In genomic region chr12:113168031-113168536, GRCm38 (mm10) we compare ENCODE assay signal across 13 mouse cellular contexts. TPM values are rescaled to one million over a fixed set of nuclear protein-coding genes. Genes with fewer than 3 reads are reported as not detected.
DNase-seq lines count a peak whose midpoint lies in the region; ATAC-seq lines count a peak whose summit lies in the region.
"Had no signal": no experiment of that assay in that cellular context is flagged by ENCODE, and none has a peak within 500 bp of the region (broad histone marks: within the 10 kb centered on the region; RNA-seq: fewer than 3 reads in every experiment).

No protein-coding gene starts in this region.

- peaks cover 25% of the 10 kb centered on the region for H3K36me3 ChIP-seq in hindbrain, embryonic 10.5 days
- H3K36me3 ChIP-seq: neural tube, embryonic 15.5 days had no signal

- H3K4me3 ChIP-seq in hindbrain, embryonic 10.5 days = no peak overlapping the region
- H3K4me3 ChIP-seq: embryonic facial prominence, embryonic 15.5 days; limb, embryonic 10.5 days; neural tube, embryonic 15.5 days had no signal

- H3K4me1 ChIP-seq in hindbrain, embryonic 10.5 days (replicated peaks) = peaks cover 7% of the 10 kb centered on the region; the same call in 1 of the 2 replicates
- H3K4me1 ChIP-seq: limb, embryonic 10.5 days had no signal

- peak; percentile 35 for DNase-seq in lung, postnatal 25 days (ENCODE audit: low spot score)
- no peak for DNase-seq in lung, postnatal 36 days
- DNase-seq in hindbrain, embryonic 10.5 days (ENCODE audit: low spot score) = no peak
- DNase-seq in right cerebral cortex, postnatal 25 days = no peak
- DNase-seq in layer of hippocampus, adult 9-10 months (ENCODE audit: low spot score) = no peak
- DNase-seq: adrenal gland, postnatal 10 days; cerebellum, adult 2 months had no signal

- H3K27me3 ChIP-seq in hindbrain, embryonic 10.5 days (ENCODE audit: insufficient read depth, poor library complexity, severe bottlenecking) = no peaks in the 10 kb centered on the region
- H3K27me3 ChIP-seq: embryonic facial prominence, embryonic 15.5 days; neural tube, embryonic 15.5 days had no signal

- no peak overlapping the region for H3K27ac ChIP-seq in hindbrain, embryonic 10.5 days
- H3K27ac ChIP-seq: embryonic facial prominence, embryonic 15.5 days; hindbrain, postnatal 0 days; limb, embryonic 10.5 days; neural tube, embryonic 15.5 days had no signal

- 86% methylated on average over 9 of the region's 9 CpGs for WGBS in hindbrain, embryonic 10.5 days

- peak; percentile 93 for ATAC-seq in inflammation-experienced regulatory T-cells, adult 6 months
- ATAC-seq in neutrophil, adult 5-6 weeks (ENCODE audit: extremely low read depth, insufficient number of reproducible peaks, low FRiP score, poor library complexity, severe bottlenecking) = peak; percentile 84
- ATAC-seq: hindbrain, postnatal 0 days had no signal

- H3K9me3 ChIP-seq in hindbrain, embryonic 10.5 days = no peaks in the 10 kb centered on the region
- H3K9me3 ChIP-seq: embryonic facial prominence, embryonic 15.5 days; limb, embryonic 10.5 days; neural tube, embryonic 15.5 days had no signal

RNA-seq across cellular contexts. Expression of gene Tedc1, which starts 11.9 kb away (rescaled TPM):
- 10 to 100 TPM in 1 of 3 experiments, 1 to 10 TPM in 1, under 1 TPM in 1; 0.90 to 12.3 (median 3.1) TPM for polyA plus RNA-seq in inflammation-experienced regulatory T-cells, adult 6 months (2017; shearing (Covaris generic))
- total RNA-seq in neutrophil, adult 5-6 weeks (2017) = 3.8 and 7.9 TPM in 2 replicates
- polyA plus RNA-seq in hindbrain, embryonic 10.5 days (2016; fragmentation: Nextera tagmentation; extraction: Ambion mirVana) = 59.5 and 66.4 TPM in 2 replicates

RNA-seq across cellular contexts. Expression of gene Tmem121, which starts 17.6 kb away (rescaled TPM):
- polyA plus RNA-seq in inflammation-experienced regulatory T-cells, adult 6 months (2017; shearing (Covaris generic)) = under 1 TPM in 1 of 3 experiments, not detected in 2; 0.23 TPM
- not detected in 2 replicates for total RNA-seq in neutrophil, adult 5-6 weeks (2017)
- polyA plus RNA-seq in hindbrain, embryonic 10.5 days (2016; fragmentation: Nextera tagmentation; extraction: Ambion mirVana) = 16.4 and 24.8 TPM in 2 replicates

RNA-seq across cellular contexts. Expression of gene Crip1, which starts 22.0 kb away (rescaled TPM):
- 1,000 to 10,000 TPM in 1 of 3 experiments, 100 to 1,000 TPM in 2; 839 to 2,286 (median 900) TPM for polyA plus RNA-seq in inflammation-experienced regulatory T-cells, adult 6 months (2017; shearing (Covaris generic))
- 361 and 448 TPM in 2 replicates for total RNA-seq in neutrophil, adult 5-6 weeks (2017)
- polyA plus RNA-seq in hindbrain, embryonic 10.5 days (2016; fragmentation: Nextera tagmentation; extraction: Ambion mirVana) = 84.9 and 97.7 TPM in 2 replicates

RNA-seq across cellular contexts. Expression of gene Crip2, which starts 28.0 kb away (rescaled TPM):
- polyA plus RNA-seq in inflammation-experienced regulatory T-cells, adult 6 months (2017; shearing (Covaris generic)) = 10 to 100 TPM in 1 of 3 experiments, 1 to 10 TPM in 2; 4.9 to 10.4 (median 6.0) TPM
- total RNA-seq in neutrophil, adult 5-6 weeks (2017) = 0.70 and 1.2 TPM in 2 replicates
- polyA plus RNA-seq in hindbrain, embryonic 10.5 days (2016; fragmentation: Nextera tagmentation; extraction: Ambion mirVana) = 195 and 260 TPM in 2 replicates

Comparison
In these comparisons a context has a peak if more than half of its experiments do, and no peak if none do; other contexts are left out.
1. RNA of gene Tmem121, which starts 17.6 kb away (polyA plus RNA-seq): 16.4 to 24.8 TPM in hindbrain, embryonic 10.5 days; 0.23 TPM in inflammation-experienced regulatory T-cells, adult 6 months; every median in the first group is over 10 times any median in the second.